Mouse (Mus musculus) MEL (cell line): ENCODE results near the gene Phf23. TPM values are rescaled to one million over a fixed set of nuclear protein-coding genes. Genes with fewer than 3 reads are reported as not detected.

ENCODE experiments used
- DNase-seq: peaks from one replicate; pipeline ENCODE4 v3.0.0; 2011; ENCODE audit warnings: low read depth, low spot score
- H3K27ac ChIP-seq: 2 replicates; pipeline ENCODE4 v1.5.1; 2012; ENCODE audit warnings: low read depth, mild to moderate bottlenecking, control low read depth, low read length, moderate library complexity; ENCODE audit not compliant: control insufficient read depth
- H3K27me3 ChIP-seq, 2 experiments: fragments of 150-350 bp in 1 of 2; sonication (generic) in 1 of 2; 2 replicates each; pipeline ENCODE4 v1.6.1; 2012; ENCODE audit warnings: low read length in 2 of 2, mild to moderate bottlenecking in 2 of 2, improper control_type of control experiment in 1 of 2, moderate library complexity in 1 of 2; ENCODE audit not compliant: insufficient read depth in 2 of 2, control insufficient read depth in 1 of 2
- H3K36me3 ChIP-seq, 2 experiments: 2 replicates each; pipeline ENCODE4 v1.6.1; 2012 to 2014; ENCODE audit warnings: low read length in 2 of 2, improper control_type of control experiment in 1 of 2, inconsistent platforms in 1 of 2, mild to moderate bottlenecking in 1 of 2; ENCODE audit not compliant: insufficient read depth in 2 of 2, control insufficient read depth in 1 of 2
- H3K4me1 ChIP-seq, 2 experiments: fragments of 150-350 bp in 1 of 2; sonication (generic) in 1 of 2; 2 replicates each; pipeline ENCODE4 v1.6.1; 2012; ENCODE audit warnings: low read length in 2 of 2, improper control_type of control experiment in 1 of 2, mild to moderate bottlenecking in 1 of 2; ENCODE audit not compliant: insufficient read depth in 2 of 2, control insufficient read depth in 1 of 2
- H3K4me3 ChIP-seq, 2 experiments: fragments of 150-350 bp in 1 of 2; sonication (generic) in 1 of 2; 2 replicates each; pipeline ENCODE4 v1.5.1; 2012; ENCODE audit warnings: low read depth in 2 of 2, low read length in 2 of 2, mild to moderate bottlenecking in 2 of 2, moderate library complexity in 2 of 2, control low read depth in 1 of 2, improper control_type of control experiment in 1 of 2; ENCODE audit not compliant: control insufficient read depth in 1 of 2, insufficient read depth in 1 of 2
- H3K79me2 ChIP-seq: 2 replicates; pipeline ENCODE4 v1.6.1; 2012; ENCODE audit warnings: mild to moderate bottlenecking, low read length, moderate library complexity; ENCODE audit not compliant: control insufficient read depth, poor library complexity, insufficient read depth
- H3K9ac ChIP-seq: 2 replicates; pipeline ENCODE4 v1.6.1; 2012; ENCODE audit warnings: low read depth, mild to moderate bottlenecking, control low read depth, low read length, moderate library complexity; ENCODE audit not compliant: control insufficient read depth, poor library complexity, severe bottlenecking
- H3K9me3 ChIP-seq: fragments of 150-350 bp; sonication (generic); replicated peaks from 2 replicates; pipeline ENCODE4 v1.6.1; 2012; ENCODE audit warnings: mild to moderate bottlenecking, low read length, improper control_type of control experiment, moderate library complexity; ENCODE audit not compliant: insufficient read depth
- CHD1 ChIP-seq: IDR thresholded peaks from 2 replicates; pipeline ENCODE4 v1.6.1; 2012; ENCODE audit warnings: low read depth, mild to moderate bottlenecking, inconsistent platforms, low read length, improper control_type of control experiment
- CHD2 ChIP-seq: IDR thresholded peaks from 2 replicates; pipeline ENCODE4 v1.6.1; 2011; ENCODE audit warnings: low read length, improper control_type of control experiment
- E2F4 ChIP-seq: IDR thresholded peaks from 2 replicates; pipeline ENCODE4 v1.6.1; 2011; ENCODE audit warnings: low read depth, low read length, improper control_type of control experiment, borderline replicate concordance
- EP300 ChIP-seq, 2 experiments: IDR thresholded peaks; 2 replicates each; pipeline ENCODE4 v1.6.1; 2011; ENCODE audit warnings: improper control_type of control experiment in 2 of 2, low read length in 2 of 2, low read depth in 1 of 2, mild to moderate bottlenecking in 1 of 2
- ETS1 ChIP-seq: IDR thresholded peaks from 2 replicates; pipeline ENCODE4 v1.6.1; 2012; ENCODE audit warnings: low read depth, mild to moderate bottlenecking, inconsistent platforms, low read length, improper control_type of control experiment, moderate library complexity
- GATA1 ChIP-seq: IDR thresholded peaks from 2 replicates; pipeline ENCODE4 v1.6.1; 2011; ENCODE audit warnings: low read depth, low read length, improper control_type of control experiment
- HCFC1 ChIP-seq: IDR thresholded peaks from 2 replicates; pipeline ENCODE4 v1.6.1; 2012; ENCODE audit warnings: low read depth, mild to moderate bottlenecking, inconsistent platforms, low read length, improper control_type of control experiment, moderate library complexity
- JUND ChIP-seq: IDR thresholded peaks from 2 replicates; pipeline ENCODE4 v1.6.1; 2011; ENCODE audit warnings: low read depth, mild to moderate bottlenecking, improper control_type of control experiment, low read length
- KAT2A ChIP-seq: conservative IDR thresholded peaks from 2 replicates; pipeline ENCODE4 v1.6.1; 2012; ENCODE audit warnings: low read depth, low read length, improper control_type of control experiment, inconsistent platforms
- MAFK ChIP-seq: IDR thresholded peaks from 2 replicates; pipeline ENCODE4 v1.6.1; 2011; ENCODE audit warnings: low read depth, mild to moderate bottlenecking, low read length, improper control_type of control experiment, borderline replicate concordance
- MAX ChIP-seq: IDR thresholded peaks from 2 replicates; pipeline ENCODE4 v1.6.1; 2011; ENCODE audit warnings: low read length, improper control_type of control experiment
- MXI1 ChIP-seq: IDR thresholded peaks from 2 replicates; pipeline ENCODE4 v1.6.1; 2011; ENCODE audit warnings: mild to moderate bottlenecking, low read depth, low read length, improper control_type of control experiment
- MYC ChIP-seq: IDR thresholded peaks from 2 replicates; pipeline ENCODE4 v1.6.1; 2011; ENCODE audit warnings: low read depth, mild to moderate bottlenecking, low read length, improper control_type of control experiment, moderate library complexity
- NELFE ChIP-seq: IDR thresholded peaks from 2 replicates; pipeline ENCODE4 v1.6.1; 2011; ENCODE audit warnings: low read depth, low read length, improper control_type of control experiment
- NRF1 ChIP-seq: IDR thresholded peaks from 2 replicates; pipeline ENCODE4 v1.6.1; 2014; ENCODE audit warnings: low read depth, mild to moderate bottlenecking, inconsistent platforms, low read length, improper control_type of control experiment, moderate library complexity; ENCODE audit not compliant: poor library complexity, insufficient read depth, severe bottlenecking
- POLR2A ChIP-seq, 2 experiments: IDR thresholded peaks; 2 replicates each; pipeline ENCODE4 v1.6.1; 2011 to 2012; ENCODE audit warnings: low read length in 2 of 2, mild to moderate bottlenecking in 2 of 2, control low read depth in 1 of 2, improper control_type of control experiment in 1 of 2, low read depth in 1 of 2, moderate library complexity in 1 of 2; ENCODE audit not compliant: control insufficient read depth in 1 of 2, insufficient read depth in 1 of 2, poor library complexity in 1 of 2
- POLR2AphosphoS2 ChIP-seq: IDR thresholded peaks from 2 replicates; pipeline ENCODE4 v1.6.1; 2011; ENCODE audit warnings: low read length, improper control_type of control experiment
- POLR2AphosphoS5 ChIP-seq: IDR thresholded peaks from 2 replicates; pipeline ENCODE4 v1.6.1; 2012; ENCODE audit warnings: low read depth, borderline replicate concordance, mild to moderate bottlenecking, inconsistent platforms, low read length, moderate library complexity, mixed read lengths
- RCOR1 ChIP-seq: IDR thresholded peaks from 2 replicates; pipeline ENCODE4 v1.6.1; 2012; ENCODE audit warnings: low read depth, mild to moderate bottlenecking, inconsistent platforms, low read length, improper control_type of control experiment
- SIN3A ChIP-seq: IDR thresholded peaks from 2 replicates; pipeline ENCODE4 v1.6.1; 2012; ENCODE audit warnings: low read length, improper control_type of control experiment, inconsistent platforms
- SMC3 ChIP-seq: IDR thresholded peaks from 2 replicates; pipeline ENCODE4 v1.6.1; 2011; ENCODE audit warnings: low read depth, low read length, improper control_type of control experiment
- TAL1 ChIP-seq: IDR thresholded peaks from 2 replicates; pipeline ENCODE4 v1.6.1; 2012; ENCODE audit warnings: mild to moderate bottlenecking, inconsistent platforms, low read length, moderate library complexity, mixed read lengths
- TCF12 ChIP-seq: IDR thresholded peaks from 2 replicates; pipeline ENCODE4 v1.6.1; 2014; ENCODE audit warnings: low read depth, mild to moderate bottlenecking, inconsistent platforms, low read length, improper control_type of control experiment, moderate library complexity
- UBTF ChIP-seq: IDR thresholded peaks from 2 replicates; pipeline ENCODE4 v1.6.1; 2012; ENCODE audit warnings: low read depth, mild to moderate bottlenecking, inconsistent platforms, low read length, improper control_type of control experiment, moderate library complexity, borderline replicate concordance; ENCODE audit not compliant: insufficient read depth
- USF1 ChIP-seq: IDR thresholded peaks from 2 replicates; pipeline ENCODE4 v1.6.1; 2014; ENCODE audit warnings: low read depth, mild to moderate bottlenecking, inconsistent platforms, low read length, improper control_type of control experiment, moderate library complexity
- ZC3H11A ChIP-seq: IDR thresholded peaks from 2 replicates; pipeline ENCODE4 v1.6.1; 2012; ENCODE audit warnings: low read depth, mild to moderate bottlenecking, inconsistent platforms, low read length, improper control_type of control experiment
- ZMIZ1 ChIP-seq: IDR thresholded peaks from 2 replicates; pipeline ENCODE4 v1.6.1; 2012; ENCODE audit warnings: low read depth, mild to moderate bottlenecking, inconsistent platforms, low read length, improper control_type of control experiment, moderate library complexity
- ZNF384 ChIP-seq: IDR thresholded peaks from 2 replicates; pipeline ENCODE4 v1.6.1; 2012; ENCODE audit warnings: low read depth, mild to moderate bottlenecking, inconsistent platforms, low read length, improper control_type of control experiment
- polyA plus RNA-seq, 2 experiments: library from polyadenylated mRNA; stranded (reverse) in 1 of 2; unstranded in 1 of 2; fragments of >175 nt in 1 of 2; fragments of >200 nt in 1 of 2; gene quantifications; 2 replicates each; pipeline versions ENCODE4 v1.2.1 to v1.2.4; 2012; ENCODE audit warnings: low replicate concordance in 2 of 2, low read depth in 1 of 2; ENCODE audit not compliant: insufficient read length in 2 of 2, insufficient read depth in 1 of 2, missing spikeins in 1 of 2
- total RNA-seq: library from RNA; depleted of rRNA; stranded (reverse); fragments of 300-350 nt; gene quantifications from 2 replicates; pipeline ENCODE4 v1.2.3, GENCODE M21; 2012

Phf23 gene
- total and polyA plus RNA-seq, 3 experiments: 108 to 112 TPM; not detected in 1

GRCm38 (mm10) chr11:69996161-69997061 is 834 bp downstream of the Phf23 start:
- peak; percentile 79 for DNase-seq
- Histone ChIP-seq H3K36me3 (peaks cover 8 to 44% of the 10 kb centered on the region in 2 experiments), H3K4me3 (peak overlapping the region; percentile 66 to 98), H3K4me1 (peaks cover 12 to 40% of the 10 kb centered on the region in 2 experiments), H3K79me2 (peaks cover 41% of the 10 kb centered on the region), H3K27ac (peak overlapping the region; percentile 88), H3K27me3 (no peaks in the 10 kb centered on the region), H3K9me3 (no peaks in the 10 kb centered on the region), H3K9ac (peak overlapping the region; percentile 99)
- TF ChIP-seq NRF1: no peak
- TF ChIP-seq TCF12: 0 out of 2 replicates have a peak, but pooled peaks have one; percentile 1
- no peak for TF ChIP-seq MYC
- no peak for TF ChIP-seq CHD1
- no peak for TF ChIP-seq MAFK
- TF ChIP-seq ETS1: 0 out of 2 replicates have a peak, but pooled peaks have one; percentile 31
- TF ChIP-seq SIN3A: 0 out of 2 replicates have a peak, but pooled peaks have one; percentile 18
- peak; percentile 38 for TF ChIP-seq HCFC1
- TF ChIP-seq ZMIZ1: peak; percentile 29; the same call in 1 of the 2 replicates

- Histone ChIP-seq H3K4me1 (peaks cover 16 to 46% of the 10 kb centered on the region in 2 experiments), H3K9me3 (no peaks in the 10 kb centered on the region), H3K27ac (peak overlapping the region; percentile 88), H3K4me3 (peak overlapping the region; percentile 66 to 98), H3K36me3 (peaks cover 8 to 51% of the 10 kb centered on the region in 2 experiments), H3K9ac (peak overlapping the region; percentile 99), H3K79me2 (peaks cover 42% of the 10 kb centered on the region), H3K27me3 (no peaks in the 10 kb centered on the region)
- peak; percentile 89 for DNase-seq
- TF ChIP-seq RCOR1 (no peak), SMC3 (no peak), MYC (0 out of 2 replicates have a peak, but pooled peaks have one; percentile 14), NELFE (peak; percentile 79), MXI1 (peak; percentile 71), MAFK (no peak), KAT2A (no peak), JUND (no peak), EP300 (IDR thresholded peaks at IDR 0.05; ENCODE audit: low read depth in 1 of 2, low read length in 2 of 2) (0 out of 4 replicates have a peak, but pooled peaks of 1 of the 2 experiments have one; percentile 13), ZC3H11A (no peak), CHD2 (peak; percentile 29; the same call in 1 of the 2 replicates), POLR2A (IDR thresholded peaks at IDR 0.05; ENCODE audit: control insufficient read depth in 1 of 2, insufficient read depth in 1 of 2, low read depth in 1 of 2, low read length in 2 of 2, poor library complexity in 1 of 2) (peak; percentile 62 to 86; a peak in 3 of 4 replicates), ZMIZ1 (0 out of 2 replicates have a peak, but pooled peaks have one; percentile 78), POLR2AphosphoS2 (0 out of 2 replicates have a peak, but pooled peaks have one; percentile 40), GATA1 (no peak), POLR2AphosphoS5 (no peak), TAL1 (no peak), E2F4 (no peak), ZNF384 (no peak), MAX (no peak), TCF12 (peak; percentile 37; the same call in 1 of the 2 replicates), USF1 (no peak), SIN3A (no peak), UBTF (no peak), NRF1 (no peak)
Measured at GRCm38 (mm10) chr11:69997070-69997509, 1.5 kb downstream of the Phf23 start.
